Mouse (Mus musculus): ENCODE results near the gene Ccdc74a.

- TF ChIP-seq CTCF (IDR thresholded peaks at IDR 0.05; ENCODE audit: control insufficient read depth, insufficient read depth, insufficient read length): peak; percentile 29
- no peak for TF ChIP-seq MAX (IDR thresholded peaks at IDR 0.05)
- TF ChIP-seq CEBPB (IDR thresholded peaks at IDR 0.05; ENCODE audit: low read depth): no peak
- TF ChIP-seq MYOD1 (IDR thresholded peaks at IDR 0.05; ENCODE audit: control insufficient read depth, insufficient read length, low read depth): no peak
Observed at GRCm38 (mm10) chr16:17637610-17638009, 8.7 kb upstream of the Ccdc74a start.
